In the genomic region with DNA sequence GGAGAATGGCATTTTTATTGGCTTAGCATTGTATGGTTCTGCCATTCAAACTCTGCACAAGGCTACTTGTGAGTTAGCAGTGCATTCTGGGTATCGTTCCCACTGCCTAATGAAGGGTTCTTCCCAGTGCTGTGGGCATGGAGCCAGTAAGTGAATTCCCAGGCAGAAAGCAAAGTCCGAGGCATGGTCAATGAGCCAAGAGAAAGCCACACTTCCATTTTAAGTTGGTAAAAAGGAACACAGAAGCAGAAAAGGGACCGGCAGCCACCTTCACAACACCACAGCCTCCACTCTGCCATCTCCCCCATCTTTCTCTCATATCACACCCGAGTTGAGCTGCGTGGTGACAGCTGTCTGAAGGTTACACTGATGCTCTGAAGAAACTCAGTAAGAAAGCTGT, we compare ENCODE assay signal across 7 mouse cellular contexts.
DNase-seq lines count a peak whose midpoint lies in the region; ATAC-seq and TF ChIP-seq lines count a peak whose summit lies in the region.

No protein-coding gene starts in this region.

- no peak for DNase-seq in thymus, adult 2 months
- no peak for DNase-seq in thymus, postnatal 10 days (ENCODE audit: low spot score in 2 of 2)
- peak; percentile 97 for DNase-seq in heart, adult 11 months
- DNase-seq in kidney, adult 8-10 months, result peak; percentile 87 to 88

- TF ChIP-seq POLR2A in thymus, adult 2 months (IDR thresholded peaks at IDR 0.05; ENCODE audit: control insufficient read depth, extremely low read depth, insufficient read depth, low read length, poor library complexity), result no peak

- peaks cover 47% of the 10 kb centered on the region for H3K4me1 ChIP-seq in thymus, adult 2 months (replicated peaks; ENCODE audit: control insufficient read depth, insufficient read depth, low read length)
- peaks cover 22% of the 10 kb centered on the region for H3K4me1 ChIP-seq in midbrain, embryonic 15.5 days

- H3K27ac ChIP-seq in thymus, adult 2 months (ENCODE audit: control insufficient read depth, insufficient read depth, low read length), result peak overlapping the region; percentile 74
- peak overlapping the region; percentile 65 for H3K27ac ChIP-seq in midbrain, embryonic 15.5 days

- 54% methylated on average over 5 of the region's 5 CpGs for WGBS in thymus, adult 2 months
- WGBS in midbrain, embryonic 15.5 days, result 57% methylated on average over 5 of the region's 5 CpGs

- no peak for ATAC-seq in midbrain, embryonic 15.5 days (replicated peaks)
- ATAC-seq in CD4-positive, CD25-positive, alpha-beta regulatory T cell, adult 4 months, result no peak
- ATAC-seq in cerebellum, adult (ENCODE audit: insufficient number of reproducible peaks, low FRiP score, low TSS enrichment), result no peak

- H3K9ac ChIP-seq in midbrain, embryonic 15.5 days, result no peak overlapping the region

- H3K27me3 ChIP-seq in thymus, adult 2 months (ENCODE audit: control insufficient read depth, insufficient read depth, low read length), result no peaks in the 10 kb centered on the region
- H3K27me3 ChIP-seq in midbrain, embryonic 15.5 days (replicated peaks), result no peaks in the 10 kb centered on the region

- H3K4me3 ChIP-seq in thymus, adult 2 months (ENCODE audit: control insufficient read depth, insufficient read depth, low read length), result no peak overlapping the region
- no peak overlapping the region for H3K4me3 ChIP-seq in midbrain, embryonic 15.5 days

- no peaks in the 10 kb centered on the region for H3K9me3 ChIP-seq in midbrain, embryonic 15.5 days

- TF ChIP-seq CTCF in thymus, adult 2 months (IDR thresholded peaks at IDR 0.05; ENCODE audit: borderline replicate concordance, control insufficient read depth, extremely low read depth, insufficient read depth, low read length, poor library complexity), result no peak

- H3K4me2 ChIP-seq in midbrain, embryonic 15.5 days, result no peak overlapping the region

- no peaks in the 10 kb centered on the region for H3K36me3 ChIP-seq in thymus, adult 2 months (ENCODE audit: control insufficient read depth, insufficient read depth, low read length)
- no peaks in the 10 kb centered on the region for H3K36me3 ChIP-seq in midbrain, embryonic 15.5 days (replicated peaks)

Comparison
In these comparisons a context has a peak if more than half of its experiments do, and no peak if none do; other contexts are left out.
1. DNase-seq: peak in heart, adult 11 months (single experiment) and kidney, adult 8-10 months (2 of 2); none in thymus, adult 2 months (single experiment) and thymus, postnatal 10 days (0 of 2).